Mouse (Mus musculus): ENCODE measurements around the gene Itgad.

Gene Itgad

DNA sequence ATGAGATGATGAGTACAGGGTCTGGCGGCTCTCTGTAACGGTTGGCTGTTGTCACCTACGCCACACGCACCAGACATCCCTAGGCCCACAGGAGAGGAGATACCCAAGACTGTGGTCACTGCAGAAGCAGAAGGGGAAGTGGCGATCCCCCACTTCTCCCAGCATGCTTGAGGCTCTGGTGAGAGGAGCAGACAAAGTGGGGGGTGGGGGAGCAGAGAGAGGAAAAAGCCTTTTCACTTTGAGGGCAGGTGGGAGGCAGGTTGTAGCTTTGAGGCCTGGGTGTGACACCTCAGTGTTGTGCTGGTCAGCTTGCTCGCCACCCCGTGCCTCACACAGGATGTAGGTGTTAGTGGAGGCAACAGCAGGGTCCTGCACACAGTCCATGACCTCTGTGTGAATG, 25.9 kb downstream of the Itgad start:
- DNase-seq (ENCODE audit: low read depth, low spot score) = no peak

DNA sequence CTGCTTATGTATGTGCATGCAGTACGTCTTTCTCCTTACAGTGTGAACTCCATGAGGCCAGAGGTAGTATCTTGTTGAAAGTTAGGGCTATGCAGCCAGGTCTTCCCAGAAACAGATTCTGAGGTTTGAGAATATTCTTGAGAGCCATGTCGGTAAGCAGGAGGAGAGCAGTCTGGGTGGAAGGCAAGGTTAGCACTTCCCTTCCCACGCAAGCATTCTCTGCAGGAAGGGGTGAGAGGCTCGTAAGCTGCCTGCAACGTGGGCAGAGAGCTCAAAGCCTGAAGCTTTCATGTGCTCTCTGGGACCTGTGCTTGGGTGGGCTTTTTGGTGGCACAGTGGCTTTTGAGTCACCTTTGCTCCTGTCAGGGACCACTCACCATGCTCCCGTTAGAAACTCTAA, 26.4 kb downstream of the Itgad start:
- no peak for DNase-seq (ENCODE audit: low read depth, low spot score)

DNA sequence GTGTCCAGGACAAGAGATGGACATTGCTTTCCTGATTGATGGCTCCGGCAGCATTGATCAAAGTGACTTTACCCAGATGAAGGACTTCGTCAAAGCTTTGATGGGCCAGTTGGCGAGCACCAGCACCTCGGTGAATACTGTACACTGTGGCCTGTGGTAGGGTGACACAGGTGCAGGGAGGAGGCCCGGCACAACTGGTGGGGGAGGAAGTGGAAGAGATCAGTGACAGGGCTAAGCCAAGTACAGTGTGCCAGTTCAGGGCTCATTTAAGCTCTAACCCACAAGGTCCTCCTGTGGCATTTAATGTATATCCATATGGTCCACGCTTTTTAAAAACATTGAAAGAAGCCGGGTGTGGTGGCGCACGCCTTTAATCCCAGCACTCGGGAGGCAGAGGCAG, 27.5 kb downstream of the Itgad start:
- DNase-seq (ENCODE audit: low read depth, low spot score) = no peak

DNA sequence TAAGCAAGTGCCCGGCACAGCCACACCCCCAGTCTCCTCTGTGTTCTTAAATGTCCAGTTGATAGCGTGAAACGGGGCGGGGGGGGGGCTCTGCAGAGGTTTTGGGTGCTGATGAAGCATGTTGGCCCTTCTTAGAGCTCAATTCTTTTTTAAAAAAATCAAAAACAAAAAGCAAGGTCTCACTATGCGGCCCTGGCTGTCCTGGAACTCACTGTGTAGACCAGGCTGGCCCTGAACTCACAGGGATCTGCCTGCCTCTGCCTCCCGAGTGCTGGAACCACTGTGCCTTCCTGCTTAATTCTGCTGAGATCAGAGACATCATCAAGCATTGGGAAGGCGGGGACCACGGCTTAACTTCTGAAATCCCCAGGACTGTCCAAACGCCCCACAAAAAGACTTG, 47.4 kb downstream of the Itgad start:
- no peak for DNase-seq (ENCODE audit: low read depth, low spot score)

DNA sequence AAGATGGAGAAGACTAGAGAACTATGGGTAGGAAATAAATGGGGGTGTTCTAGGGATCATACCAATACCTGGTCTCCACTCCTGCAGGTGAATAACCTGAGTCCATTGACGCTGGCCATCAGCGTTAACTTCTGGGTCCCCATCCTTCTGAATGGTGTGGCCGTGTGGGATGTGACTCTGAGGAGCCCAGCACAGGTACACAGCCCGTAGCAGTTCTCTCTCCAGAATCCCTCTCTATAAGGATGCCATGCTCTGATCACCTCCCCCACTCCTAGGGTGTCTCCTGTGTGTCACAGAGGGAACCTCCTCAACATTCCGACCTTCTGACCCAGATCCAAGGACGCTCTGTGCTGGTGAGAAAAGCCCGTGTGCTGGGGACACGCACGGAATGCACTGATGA, 48.9 kb downstream of the Itgad start:
- DNase-seq (ENCODE audit: low read depth, low spot score) = no peak

DNA sequence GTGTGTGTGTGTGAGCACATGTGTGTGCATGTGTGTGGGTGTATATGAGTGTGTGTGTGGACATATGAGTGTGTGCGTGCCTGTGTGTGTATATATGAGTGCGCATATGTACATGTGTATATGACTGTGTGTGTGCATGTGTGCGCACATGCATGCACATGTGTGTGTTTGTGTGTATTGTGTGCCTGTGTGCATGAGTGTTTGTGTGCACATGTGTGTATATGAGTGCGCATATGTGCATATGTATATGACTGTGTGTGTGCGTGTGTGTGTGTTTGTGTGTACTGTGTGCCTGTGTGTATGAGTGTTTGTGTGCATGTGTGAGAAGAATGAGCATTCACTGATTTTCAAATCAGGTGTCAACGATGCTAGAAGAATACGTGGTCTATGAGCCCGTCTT, 50.0 kb downstream of the Itgad start:
- DNase-seq (ENCODE audit: low read depth, low spot score) = no peak

DNA sequence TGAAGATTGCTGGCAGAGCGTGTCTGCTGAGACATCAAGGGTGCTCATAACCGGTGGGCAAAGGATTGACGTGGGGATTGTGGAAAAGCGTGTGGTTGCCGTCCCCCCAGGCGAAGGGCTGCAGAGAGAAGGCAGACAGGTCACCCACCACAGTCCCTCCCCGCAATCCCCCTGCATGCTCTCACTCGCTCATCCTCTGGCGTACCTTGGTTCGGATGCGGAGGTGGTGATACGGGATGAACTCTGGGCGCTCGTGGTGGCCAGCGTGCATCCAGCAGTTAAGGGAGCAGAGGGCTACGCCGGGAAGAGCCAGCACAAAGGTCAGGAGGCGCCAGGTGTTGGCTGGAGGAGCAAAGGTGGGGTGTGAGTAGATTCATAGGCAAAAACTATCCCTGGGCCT, 51.5 kb downstream of the Itgad start:
- no peak for DNase-seq (ENCODE audit: low read depth, low spot score)

DNA sequence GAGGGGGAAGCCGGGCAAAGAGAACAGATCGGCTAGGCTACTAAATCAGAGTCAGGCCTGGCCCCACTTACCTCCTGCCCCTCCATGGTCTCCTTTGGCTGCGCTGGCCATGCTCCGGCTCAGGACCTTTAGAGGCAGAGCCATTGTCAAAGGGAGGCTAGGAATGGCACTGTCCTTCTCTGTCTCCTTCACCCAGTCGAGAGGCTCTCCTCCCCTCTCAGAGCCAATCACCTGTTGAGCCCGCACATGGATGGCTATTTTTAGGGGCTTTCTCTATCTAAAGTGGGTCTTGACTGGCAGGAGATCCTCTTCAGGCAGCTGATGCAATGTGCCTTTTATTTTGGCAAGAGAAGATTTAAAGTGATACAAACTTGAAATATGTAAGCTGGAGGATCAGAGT, 52.0 kb downstream of the Itgad start, which contains the start of gene Cox6a2:
Cox6a2 (minus strand) TSS at position 236 of the 400 bp plus-strand sequence.
- DNase-seq (ENCODE audit: low read depth, low spot score) = peak; percentile 87

DNA sequence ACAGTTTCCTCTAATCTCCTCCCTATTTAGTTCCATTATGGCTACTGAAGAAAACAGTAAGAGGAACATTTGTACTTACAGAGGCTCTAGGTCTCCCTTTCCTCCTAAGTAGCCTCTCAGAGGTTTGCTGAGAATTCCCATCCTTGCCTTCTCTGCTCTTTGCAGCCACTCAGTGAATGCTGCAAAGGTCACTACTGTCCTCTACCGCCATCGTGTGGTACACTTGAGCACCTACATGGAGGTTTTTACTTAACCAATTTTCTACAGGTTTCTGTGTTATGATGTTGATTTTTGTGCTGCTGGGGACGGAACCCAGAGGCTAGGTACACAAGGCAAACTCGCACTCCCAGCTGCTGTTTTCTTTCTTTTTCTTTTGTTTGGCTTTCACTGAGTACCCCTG, 54.0 kb downstream of the Itgad start:
- peak; percentile 66 for DNase-seq (ENCODE audit: low read depth, low spot score)

DNA sequence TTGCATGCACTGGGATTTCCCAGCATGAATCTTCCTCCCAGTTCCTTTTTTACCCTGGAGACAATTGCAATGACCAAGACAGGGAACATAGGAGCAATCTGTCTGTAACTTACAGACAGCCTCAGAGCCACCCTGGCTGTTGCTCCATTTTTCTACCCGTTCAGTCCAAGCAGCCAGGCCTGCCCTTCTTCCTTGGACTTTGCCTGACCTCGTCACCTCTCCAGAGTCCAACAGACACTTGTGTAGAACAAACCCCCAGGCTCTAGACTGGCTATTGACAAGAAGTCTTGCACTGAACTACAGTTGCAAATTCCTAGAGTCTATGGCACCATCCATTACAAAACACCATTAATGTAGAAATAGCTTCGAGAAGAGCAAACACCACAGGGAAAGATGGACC, 55.6 kb downstream of the Itgad start:
- no peak for DNase-seq (ENCODE audit: low read depth, low spot score)

DNA sequence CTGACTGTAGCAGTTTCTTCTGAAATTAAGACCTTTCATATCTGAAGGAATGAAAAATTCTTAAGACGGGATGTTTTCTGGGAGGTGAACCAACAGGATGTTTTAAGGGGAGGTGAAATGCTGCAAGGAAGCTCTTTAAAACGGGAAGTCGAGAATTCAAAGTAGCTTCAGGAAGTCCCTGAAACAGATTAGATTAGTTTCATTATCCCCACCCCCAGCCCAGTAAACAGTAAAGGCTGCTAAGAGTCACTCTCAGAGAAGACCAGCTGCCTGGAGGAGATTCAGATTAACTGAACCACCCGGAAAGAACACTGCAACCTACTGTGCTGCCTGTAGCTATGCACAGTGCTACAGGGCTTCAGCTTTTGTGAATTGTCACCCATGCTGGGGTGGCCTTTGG, 65.8 kb downstream of the Itgad start:
- DNase-seq (ENCODE audit: low read depth, low spot score) = no peak

DNA sequence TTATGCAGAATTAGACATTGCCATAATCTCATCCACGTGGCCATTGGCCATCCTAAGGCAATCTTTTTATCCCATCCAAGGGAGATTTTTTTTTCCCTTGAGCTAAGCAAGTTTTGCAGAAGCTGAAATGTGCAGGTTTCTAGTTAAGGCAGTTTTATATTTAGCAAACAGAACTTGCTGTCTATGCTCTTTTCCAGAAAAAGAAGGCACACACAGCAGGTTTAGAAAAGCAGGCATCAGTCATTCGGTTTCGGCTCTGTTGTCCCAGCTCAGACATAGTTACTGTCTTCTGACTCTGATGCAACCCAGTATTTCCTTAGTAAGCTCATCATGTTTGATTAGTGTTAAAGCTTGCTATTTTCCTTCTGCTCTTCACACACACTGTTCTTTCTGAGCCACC, 66.8 kb downstream of the Itgad start:
- DNase-seq (ENCODE audit: low read depth, low spot score) = no peak

DNA sequence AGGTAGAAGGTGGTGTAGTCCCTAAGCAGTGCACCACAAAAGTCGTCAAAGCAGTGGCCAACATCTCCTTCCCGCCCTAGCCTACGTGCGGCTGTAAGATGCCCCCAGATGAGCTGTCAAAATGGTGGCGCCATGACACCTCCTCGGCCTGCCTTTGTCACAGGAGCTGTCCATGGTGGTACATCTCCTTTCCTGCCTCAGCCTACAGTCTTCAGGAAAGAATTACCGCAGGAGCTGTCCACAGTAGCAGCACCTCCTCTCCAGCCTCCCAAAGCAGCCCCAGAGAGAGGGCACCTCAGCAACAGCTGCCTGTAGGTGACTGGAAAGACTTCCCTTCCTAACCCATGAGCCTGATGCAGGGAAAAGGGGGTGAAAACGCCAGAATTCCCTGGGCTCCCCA, 77.6 kb downstream of the Itgad start:
- DNase-seq (ENCODE audit: low read depth, low spot score) = no peak

DNA sequence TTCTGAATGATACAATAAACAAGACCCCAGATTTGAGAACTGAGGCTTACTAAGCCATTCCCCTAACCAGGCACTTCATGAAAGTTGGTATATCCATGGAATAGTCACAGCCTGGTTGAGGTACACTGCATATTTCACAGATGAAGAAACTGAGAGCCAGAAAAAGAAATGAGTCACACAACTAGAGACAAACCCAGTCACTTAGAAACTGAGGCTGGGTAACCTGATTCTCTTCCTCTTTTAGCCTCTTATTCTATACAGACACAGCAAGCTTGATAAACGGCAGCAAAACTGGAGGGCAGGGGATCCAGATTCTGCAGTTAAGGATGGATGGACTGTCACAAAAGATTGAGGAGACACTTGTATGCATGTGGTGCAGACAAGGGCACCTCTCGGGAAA, 80.6 kb downstream of the Itgad start:
- no peak for DNase-seq (ENCODE audit: low read depth, low spot score)

DNA sequence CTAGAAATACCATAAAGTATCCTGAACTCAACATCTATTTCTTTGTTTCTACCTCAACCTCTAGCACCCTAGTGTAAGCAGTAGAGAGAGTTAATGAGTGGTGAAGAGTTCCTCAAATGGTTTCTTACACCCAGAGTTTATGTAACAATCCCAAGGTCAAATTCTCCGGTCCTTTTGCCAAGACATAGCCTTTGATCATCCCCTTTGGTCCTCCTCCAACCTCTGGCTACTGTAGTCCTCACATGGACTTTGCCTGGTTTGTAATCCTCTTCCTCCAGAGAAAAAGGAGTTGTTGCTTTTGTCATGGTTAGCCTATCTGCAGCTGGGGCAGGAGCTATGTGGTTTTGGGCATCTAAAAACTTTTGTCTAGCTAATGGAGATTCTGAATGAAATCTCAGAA, 81.3 kb downstream of the Itgad start:
- no peak for DNase-seq (ENCODE audit: low read depth, low spot score)

DNA sequence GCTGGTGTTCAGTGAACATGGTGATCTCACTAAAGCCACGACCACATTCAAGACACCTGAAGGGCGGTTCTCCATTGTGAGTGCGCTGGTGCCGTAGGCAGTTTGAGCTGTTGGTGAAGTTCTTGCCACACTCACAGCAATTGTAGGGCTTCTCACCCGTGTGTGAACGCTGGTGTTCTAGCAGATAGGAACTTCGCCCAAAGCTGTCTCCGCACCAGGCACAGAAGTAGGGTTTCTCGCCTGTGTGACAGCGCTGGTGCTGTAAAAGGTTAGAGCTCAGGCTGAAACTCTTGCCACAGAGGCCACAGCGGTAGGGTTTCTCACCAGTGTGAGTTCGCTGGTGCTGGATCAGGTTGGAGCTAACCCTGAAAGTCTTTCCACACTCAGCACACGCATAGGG, 82.2 kb downstream of the Itgad start:
- DNase-seq (ENCODE audit: low read depth, low spot score) = no peak

DNA sequence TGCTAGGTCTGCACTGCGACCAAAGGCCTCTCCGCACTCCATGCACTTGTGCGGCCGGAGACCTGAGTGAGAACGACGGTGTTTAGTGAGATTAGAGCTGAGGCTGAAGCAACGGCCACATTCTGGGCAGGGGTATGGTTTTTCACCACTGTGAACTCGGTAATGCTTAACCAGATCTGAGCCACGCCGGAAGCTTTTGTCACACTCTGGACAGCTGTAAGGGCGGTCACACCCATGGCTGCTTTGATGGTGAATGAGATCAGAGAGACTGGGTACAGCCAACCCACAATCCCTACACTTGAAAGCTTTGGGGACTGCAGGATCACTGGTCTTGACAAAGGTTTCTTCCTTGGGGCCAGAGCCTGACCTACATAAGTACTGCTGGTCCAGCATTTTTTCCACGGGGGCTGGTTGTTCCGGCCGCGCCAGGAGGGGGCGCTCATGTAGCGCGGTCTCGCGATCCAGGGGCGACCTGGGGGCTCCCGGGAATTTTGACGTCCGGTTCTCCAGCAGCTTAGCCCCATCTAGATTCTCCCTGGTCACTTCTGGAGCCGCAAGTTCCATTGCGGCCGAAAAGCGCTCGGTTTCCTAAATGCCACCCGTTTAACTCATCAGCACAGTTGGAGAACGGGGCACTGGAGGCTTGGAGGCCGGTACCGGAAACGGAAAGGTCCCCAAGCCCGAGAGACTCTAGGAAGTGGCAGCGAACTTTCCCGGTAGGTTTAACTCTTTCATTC, 82.8 kb downstream of the Itgad start, which contains the start of gene Armc5:
Armc5 (plus strand) TSS at position 487 of the 737 bp plus-strand sequence.
- peak; percentile 77 for DNase-seq (ENCODE audit: low read depth, low spot score)

DNA sequence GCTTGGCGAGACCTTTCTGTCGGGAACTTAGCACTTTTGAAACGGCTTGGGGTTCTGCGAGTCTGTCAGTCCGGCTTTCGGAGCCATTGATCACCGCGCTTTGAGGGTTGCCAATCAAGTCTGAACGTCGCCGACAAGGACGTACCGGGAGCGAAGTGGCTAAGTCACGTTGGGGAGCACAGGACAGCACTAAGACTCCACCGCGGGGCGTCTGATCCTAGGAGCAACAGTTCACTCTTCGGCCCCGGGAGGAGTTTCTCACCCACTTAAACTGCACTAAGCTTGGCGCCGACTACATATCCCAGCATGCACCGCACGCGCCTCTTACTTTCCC, 83.4 kb downstream of the Itgad start:
- DNase-seq (ENCODE audit: low read depth, low spot score) = no peak

DNA sequence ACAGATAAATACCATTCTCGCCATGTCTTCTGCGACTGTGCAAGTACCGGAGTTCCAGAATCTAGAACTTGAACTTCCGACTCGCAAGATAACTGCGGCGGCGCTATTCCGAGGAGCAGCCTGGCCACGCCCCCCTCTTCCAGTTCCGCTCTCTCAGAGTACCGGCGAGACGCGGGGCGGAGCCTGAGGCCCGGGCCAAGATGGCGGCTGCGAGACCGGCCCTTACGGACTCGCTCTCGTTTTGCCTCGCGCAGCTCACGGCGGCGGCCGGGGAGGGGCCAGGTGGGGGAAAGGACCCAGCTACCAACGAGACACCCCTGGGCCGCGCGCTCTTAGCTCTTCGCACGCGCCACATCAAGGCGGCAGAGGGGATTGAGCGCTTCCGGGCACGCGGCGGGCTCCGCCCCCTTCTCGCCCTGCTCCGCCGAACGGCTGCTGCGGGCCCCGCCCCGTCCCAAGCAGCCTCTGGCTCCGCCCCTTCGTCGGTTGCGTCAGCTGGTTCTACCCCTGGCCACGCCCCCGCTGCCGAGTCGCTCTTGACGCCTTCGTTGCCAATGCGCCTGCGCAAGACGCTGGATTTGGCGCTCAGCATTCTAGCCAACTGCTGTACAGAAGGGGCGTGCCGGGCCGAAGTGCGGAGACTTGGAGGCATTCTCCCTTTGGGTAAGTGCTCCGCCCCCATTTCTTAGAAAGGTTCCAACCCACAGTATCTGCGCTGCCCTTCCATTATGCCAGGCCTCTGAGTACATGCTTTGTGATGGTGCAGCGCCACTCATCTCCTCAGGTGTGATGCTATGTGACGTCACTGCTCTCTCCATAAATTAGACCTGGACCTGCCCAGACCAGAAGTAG, 84.0 kb downstream of the Itgad start, which contains the start of gene 9130023H24Rik:
9130023H24Rik (minus strand) TSS at position 105 of the 852 bp plus-strand sequence.
- DNase-seq (ENCODE audit: low read depth, low spot score) = peak; percentile 99

DNA sequence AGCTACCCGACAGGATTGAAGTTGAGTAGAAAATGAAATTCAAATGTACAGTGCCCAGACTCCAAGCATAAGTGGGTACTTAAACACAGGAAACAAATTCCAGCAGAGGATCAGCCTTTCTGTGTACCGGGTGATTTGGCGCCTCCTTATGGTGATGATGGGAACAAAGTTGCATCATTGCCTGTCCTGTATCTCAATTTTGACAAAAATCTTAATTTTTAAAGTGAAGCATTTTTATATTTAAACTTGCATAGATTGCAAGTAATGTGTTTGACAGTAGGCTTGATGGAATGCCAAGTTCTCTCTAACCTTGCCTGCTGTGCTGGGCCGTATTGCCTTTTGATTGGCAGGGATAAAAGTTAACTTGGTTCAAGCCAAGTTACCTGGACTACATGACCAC, 84.8 kb downstream of the Itgad start:
- no peak for DNase-seq (ENCODE audit: low read depth, low spot score)

DNA sequence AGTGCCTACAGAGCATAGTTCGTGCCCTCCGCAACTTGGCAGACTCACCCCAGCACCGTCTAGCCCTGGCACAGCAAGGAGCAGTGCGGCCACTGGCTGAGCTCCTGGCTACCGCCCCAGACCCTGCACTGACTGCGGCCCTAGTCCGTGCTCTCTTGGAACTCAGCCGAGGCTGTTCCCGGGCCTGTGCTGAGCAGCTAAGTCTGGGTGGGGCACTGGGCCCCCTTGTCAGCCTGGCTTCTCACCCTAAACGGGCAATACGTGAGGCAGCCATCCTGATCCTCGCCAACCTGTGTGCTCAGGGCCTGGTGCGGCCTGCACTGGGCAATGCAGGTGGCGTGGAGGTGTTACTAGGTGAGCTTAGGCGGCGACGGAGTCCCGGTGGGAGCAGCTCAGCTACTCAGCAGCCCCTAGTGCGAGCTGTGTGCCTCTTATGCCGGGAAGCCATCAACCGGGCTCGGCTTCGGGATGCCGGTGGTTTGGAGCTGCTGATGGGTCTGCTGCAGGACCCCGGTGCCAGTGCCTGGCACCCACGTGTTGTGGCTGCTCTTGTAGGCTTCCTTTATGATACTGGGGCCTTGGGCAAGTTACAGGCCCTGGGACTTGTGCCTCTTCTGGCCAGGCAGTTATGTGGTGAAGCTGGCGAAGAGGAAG, 86.1 kb downstream of the Itgad start:
- no peak for DNase-seq (ENCODE audit: low read depth, low spot score)

DNA sequence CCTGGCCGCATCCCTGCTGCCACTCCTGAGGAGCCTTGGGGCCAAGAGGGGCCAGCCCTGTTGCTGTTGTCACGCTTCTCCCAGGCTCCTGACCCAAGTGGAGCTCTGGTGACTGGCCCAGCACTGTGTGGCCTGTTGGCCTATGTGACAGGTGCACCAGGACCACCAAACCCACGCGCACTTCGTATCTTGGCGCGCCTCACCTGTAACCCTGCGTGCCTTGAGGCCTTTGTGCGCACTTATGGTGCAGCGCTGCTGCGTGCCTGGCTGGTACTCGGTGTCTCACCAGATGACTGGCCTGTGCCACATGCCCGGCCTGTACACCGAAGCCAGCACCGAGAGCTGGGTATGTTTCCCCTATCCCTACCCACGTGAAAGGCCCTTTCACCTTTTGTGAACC, 88.2 kb downstream of the Itgad start:
- DNase-seq (ENCODE audit: low read depth, low spot score) = no peak

DNA sequence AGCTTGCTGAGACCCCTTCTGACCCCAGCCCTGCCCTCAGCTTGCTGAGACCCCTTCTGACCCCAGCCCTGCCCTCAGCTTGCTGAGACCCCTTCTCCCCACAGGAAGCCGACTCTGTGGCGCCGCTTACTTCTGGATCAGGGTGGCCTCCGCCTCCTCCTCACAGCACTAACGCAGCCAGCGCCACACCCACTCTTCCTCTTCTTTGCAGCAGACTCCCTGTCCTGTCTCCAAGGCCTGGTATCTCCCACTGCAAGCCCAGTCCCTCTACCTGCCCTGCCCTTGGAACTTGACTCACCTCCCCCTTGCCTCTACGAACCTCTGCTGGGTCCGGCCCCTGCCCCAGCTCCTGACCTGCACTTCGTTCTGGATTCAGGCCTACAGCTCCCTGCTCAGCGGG, 89.7 kb downstream of the Itgad start:
- no peak for DNase-seq (ENCODE audit: low read depth, low spot score)

All from skeletal muscle tissue, adult 2 months (tissue).